Mouse (Mus musculus) spleen, postnatal 0 days (tissue): ENCODE measurements around the gene Gm20431. TPM values are rescaled to one million over a fixed set of nuclear protein-coding genes. Genes with fewer than 3 reads are reported as not detected.

Experiments
- polyA plus RNA-seq: library from polyadenylated mRNA; unstranded; fragments of >200 nt; fragmentation: Nextera tagmentation; extraction: Ambion mirVana; gene quantifications from 2 replicates; pipeline ENCODE4 v1.2.1, GENCODE M21; 2015

The Gm20431 gene
- polyA plus RNA-seq: not detected in 2 replicates

DNA sequence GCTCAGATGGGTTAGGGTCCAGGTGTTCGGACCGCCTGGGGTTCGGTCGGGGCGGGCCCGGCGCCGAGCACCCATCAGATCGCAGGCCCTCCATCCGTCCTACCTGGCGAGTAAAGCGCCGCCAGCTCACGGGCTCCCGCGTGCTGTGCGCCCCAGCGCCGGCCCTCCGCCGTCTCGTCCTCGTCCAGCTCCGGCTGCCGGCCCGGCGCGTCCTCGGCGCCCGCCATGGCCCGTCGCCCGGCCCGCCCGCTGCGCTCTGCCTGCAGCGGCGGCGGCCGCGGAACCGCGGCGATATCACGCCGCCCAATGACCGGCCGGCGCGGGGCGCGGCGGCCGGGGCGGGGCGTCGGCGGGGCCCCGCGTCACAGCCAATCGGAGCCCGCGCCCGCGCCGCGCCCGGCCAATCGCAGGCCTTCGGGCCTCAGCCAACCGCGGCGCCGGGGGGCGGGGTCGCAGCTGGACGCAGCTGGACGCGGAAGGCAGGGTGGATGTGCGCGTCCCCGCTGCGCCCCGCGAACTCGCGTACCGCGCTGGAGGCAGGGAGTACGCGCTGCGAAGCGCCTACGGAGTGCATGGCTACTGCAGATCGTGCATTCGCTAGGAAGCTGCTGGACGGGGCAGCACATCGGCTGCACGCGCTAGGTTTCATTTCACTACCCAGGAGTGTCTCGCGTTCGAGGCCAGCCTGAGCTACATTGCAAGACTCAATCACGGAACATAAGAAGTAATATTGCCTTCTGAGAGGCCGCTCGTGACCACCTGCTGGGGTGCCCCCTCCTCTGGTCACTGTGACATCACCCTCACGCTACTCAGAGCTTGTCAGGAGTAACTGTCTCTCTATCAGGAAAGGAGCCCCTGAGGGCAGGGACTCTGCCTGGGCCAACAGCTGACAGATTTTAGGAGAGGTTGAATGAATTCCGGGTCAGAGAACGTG lies at the start of gene Gm20431:
Gene Gm20431, minus strand, starts transcription at position 227 of the 934 bp plus-strand sequence.

DNA sequence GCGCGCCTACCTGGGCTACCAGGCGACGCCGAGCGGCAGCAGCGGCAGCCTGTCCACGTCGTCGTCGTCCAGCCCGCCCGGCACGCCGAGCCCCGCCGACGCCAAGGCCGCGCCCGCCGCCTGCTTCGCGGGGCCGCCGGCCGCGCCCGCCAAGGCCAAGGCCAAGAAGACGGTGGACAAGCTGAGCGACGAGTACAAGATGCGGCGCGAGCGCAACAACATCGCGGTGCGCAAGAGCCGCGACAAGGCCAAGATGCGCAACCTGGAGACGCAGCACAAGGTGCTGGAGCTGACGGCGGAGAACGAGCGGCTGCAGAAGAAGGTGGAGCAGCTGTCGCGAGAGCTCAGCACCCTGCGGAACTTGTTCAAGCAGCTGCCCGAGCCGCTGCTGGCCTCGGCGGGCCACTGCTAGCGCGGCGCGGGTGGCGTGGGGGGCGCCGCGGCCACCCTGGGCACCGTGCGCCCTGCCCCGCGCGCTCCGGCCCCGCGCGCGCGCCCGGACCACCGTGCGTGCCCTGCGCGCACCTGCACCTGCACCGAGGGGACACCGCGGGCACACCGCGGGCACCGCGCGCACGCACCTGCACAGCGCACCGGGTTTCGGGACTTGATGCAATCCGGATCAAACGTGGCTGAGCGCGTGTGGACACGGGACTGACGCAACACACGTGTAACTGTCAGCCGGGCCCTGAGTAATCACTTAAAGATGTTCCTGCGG lies 28.4 kb upstream of the Gm20431 start, which contains the start of gene Tmem189:
Gene Tmem189, minus strand, starts transcription at position 322 of the 718 bp plus-strand sequence.

DNA sequence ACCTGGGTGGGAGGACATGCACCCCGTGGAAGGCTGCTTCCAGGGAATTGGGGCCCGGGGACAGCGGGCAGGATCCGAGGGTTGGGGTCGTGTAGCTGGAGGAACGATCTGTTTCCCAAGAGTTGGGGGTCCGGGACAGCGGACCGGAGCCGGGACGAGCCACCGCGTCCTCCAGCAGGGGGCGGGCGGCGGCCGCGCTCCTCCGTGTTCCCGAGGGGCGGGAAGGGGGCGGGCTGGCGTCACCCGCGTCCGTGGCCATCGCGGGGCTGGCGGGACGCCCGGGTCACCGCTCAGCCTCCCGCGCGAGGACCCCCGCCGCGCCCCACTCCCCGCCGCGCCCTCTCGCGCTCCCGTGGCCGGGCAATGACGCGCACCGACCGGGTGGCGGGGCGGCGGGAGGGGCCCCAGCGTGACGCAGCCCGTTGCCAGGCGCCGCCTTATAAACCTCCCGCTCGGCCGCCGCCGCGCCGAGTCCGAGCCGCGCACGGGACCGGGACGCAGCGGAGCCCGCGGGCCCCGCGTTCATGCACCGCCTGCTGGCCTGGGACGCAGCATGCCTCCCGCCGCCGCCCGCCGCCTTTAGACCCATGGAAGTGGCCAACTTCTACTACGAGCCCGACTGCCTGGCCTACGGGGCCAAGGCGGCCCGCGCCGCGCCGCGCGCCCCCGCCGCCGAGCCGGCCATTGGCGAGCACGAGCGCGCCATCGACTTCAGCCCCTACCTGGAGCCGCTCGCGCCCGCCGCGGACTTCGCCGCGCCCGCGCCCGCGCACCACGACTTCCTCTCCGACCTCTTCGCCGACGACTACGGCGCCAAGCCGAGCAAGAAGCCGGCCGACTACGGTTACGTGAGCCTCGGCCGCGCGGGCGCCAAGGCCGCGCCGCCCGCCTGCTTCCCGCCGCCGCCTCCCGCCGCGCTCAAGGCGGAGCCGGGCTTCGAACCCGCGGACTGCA lies 27.5 kb upstream of the Gm20431 start, which contains the start of gene Cebpb:
Gene Cebpb, plus strand, starts transcription at position 418 of the 954 bp plus-strand sequence.

GRCm38 (mm10) chr2:167631591-167632448 lies 29.5 kb downstream of the Gm20431 start, which contains the start of gene Ube2v1:
Ube2v1 (minus strand) TSS chr2:167632095.

Other genes with a start within 250 kb of the Gm20431 start
- gene Slc9a8, start 239.8 kb downstream of the Gm20431 start, polyA plus RNA-seq: 14.5 and 14.6 TPM in 2 replicates
- 44.2 and 58.0 TPM in 2 replicates for gene Rnf114, start 168.9 kb downstream of the Gm20431 start, polyA plus RNA-seq
- gene Spata2, start 168.6 kb downstream of the Gm20431 start, polyA plus RNA-seq: 7.1 and 7.4 TPM in 2 replicates
- gene Snai1, start 123.3 kb downstream of the Gm20431 start, polyA plus RNA-seq: 11.4 and 15.0 TPM in 2 replicates
- 200 and 205 TPM in 2 replicates for gene Ube2v1, start 29.4 kb downstream of the Gm20431 start, polyA plus RNA-seq
- gene Cebpb, start 27.4 kb upstream of the Gm20431 start, polyA plus RNA-seq: 29.1 and 30.6 TPM in 2 replicates
- gene Tmem189, start 28.3 kb upstream of the Gm20431 start, polyA plus RNA-seq: 18.9 and 21.8 TPM in 2 replicates